Mouse (Mus musculus) skeletal muscle tissue, adult 2 months (tissue): ENCODE measurements around the gene Pxn.

ENCODE experiments used
- DNase-seq: peaks from one replicate; pipeline ENCODE4 v3.0.0-alpha.2; 2012; ENCODE audit warnings: low read depth, low spot score

The Pxn gene

GRCm38 (mm10) chr5:115506454-115507201 is at the start of gene Pxn:
TSS of gene Pxn (plus strand) at chr5:115506676.
- DNase-seq = peak; percentile 94

- DNase-seq = no peak
These were observed 47.6 kb upstream of the Pxn start for GRCm38 (mm10) chr5:115458918-115459317.

GRCm38 (mm10) chr5:115464408-115465115 is 41.9 kb upstream of the Pxn start:
- no peak for DNase-seq

- DNase-seq = no peak
These were observed 40.6 kb upstream of the Pxn start, which contains the start of gene Pla2g1b for GRCm38 (mm10) chr5:115465642-115466420. TSS of gene Pla2g1b (plus strand) at chr5:115466262.

- DNase-seq = no peak
These were observed 36.7 kb upstream of the Pxn start for GRCm38 (mm10) chr5:115469791-115470190.

GRCm38 (mm10) chr5:115470766-115471531 is 35.5 kb upstream of the Pxn start:
- no peak for DNase-seq

GRCm38 (mm10) chr5:115473191-115473590 is 33.3 kb upstream of the Pxn start:
- DNase-seq = no peak

- no peak for DNase-seq
These were observed 32.2 kb upstream of the Pxn start for GRCm38 (mm10) chr5:115474174-115474828.

- peak; percentile 66 for DNase-seq
These were observed 31.0 kb upstream of the Pxn start for GRCm38 (mm10) chr5:115475337-115476106.

- DNase-seq = no peak
These were observed 30.3 kb upstream of the Pxn start for GRCm38 (mm10) chr5:115476107-115476727.

- DNase-seq = no peak
These were observed 26.9 kb upstream of the Pxn start for GRCm38 (mm10) chr5:115479561-115479960.

GRCm38 (mm10) chr5:115480101-115480500 is 26.4 kb upstream of the Pxn start:
- DNase-seq = no peak

GRCm38 (mm10) chr5:115482390-115483265 is 23.8 kb upstream of the Pxn start:
- no peak for DNase-seq

- no peak for DNase-seq
These were observed 23.1 kb upstream of the Pxn start for GRCm38 (mm10) chr5:115483385-115483784.

- DNase-seq = peak; percentile 95
These were observed 22.2 kb upstream of the Pxn start, which contains the start of gene Sirt4 for GRCm38 (mm10) chr5:115483947-115484920. TSS of gene Sirt4 (minus strand) at chr5:115484725.

- no peak for DNase-seq
These were observed 21.5 kb upstream of the Pxn start for GRCm38 (mm10) chr5:115484996-115485395.

GRCm38 (mm10) chr5:115485489-115486205 is 20.8 kb upstream of the Pxn start:
- no peak for DNase-seq
